Mouse (Mus musculus) liver, embryonic 15.5 days (tissue): Measurements from ENCODE around the gene Magi2. TPM values are rescaled to one million over a fixed set of nuclear protein-coding genes. Genes with fewer than 3 reads are reported as not detected.

Experiments used
- ATAC-seq: fragments of 200-750 bp; cut with Nextera tagmentation; 2 replicates; pipeline ENCODE4 v1.8.0; 2017; ENCODE audit warnings: moderate number of reproducible peaks, mild to moderate bottlenecking, moderate library complexity; ENCODE audit not compliant: insufficient read depth
- H3K27ac ChIP-seq: fragments of 300-500 bp; sonication (generic); replicated peaks from 2 replicates; pipeline ENCODE4 v1.5.1; 2015; ENCODE audit warnings: mild to moderate bottlenecking, inconsistent platforms
- H3K27me3 ChIP-seq: fragments of 300-500 bp; sonication (generic); 2 replicates; pipeline ENCODE4 v1.6.1; 2015; ENCODE audit warnings: mild to moderate bottlenecking, inconsistent platforms
- H3K36me3 ChIP-seq: fragments of 300-500 bp; sonication (generic); replicated peaks from 2 replicates; pipeline ENCODE4 v1.6.1; 2015; ENCODE audit warnings: moderate library complexity, mild to moderate bottlenecking, inconsistent platforms
- H3K4me1 ChIP-seq: fragments of 300-500 bp; sonication (generic); replicated peaks from 2 replicates; pipeline ENCODE4 v1.6.1; 2015; ENCODE audit warnings: inconsistent platforms
- H3K4me2 ChIP-seq: fragments of 300-500 bp; sonication (generic); 2 replicates; pipeline ENCODE4 v1.6.1; 2015; ENCODE audit warnings: moderate library complexity, mild to moderate bottlenecking, inconsistent platforms
- H3K4me3 ChIP-seq: fragments of 300-500 bp; sonication (generic); replicated peaks from 2 replicates; pipeline ENCODE4 v1.5.1; 2015; ENCODE audit warnings: mild to moderate bottlenecking, inconsistent platforms
- H3K9ac ChIP-seq: fragments of 300-500 bp; sonication (generic); 2 replicates; pipeline ENCODE4 v1.6.1; 2015; ENCODE audit warnings: moderate library complexity, mild to moderate bottlenecking, inconsistent platforms
- H3K9me3 ChIP-seq: fragments of 300-500 bp; sonication (generic); replicated peaks from 2 replicates; pipeline ENCODE4 v1.6.1; 2016; ENCODE audit warnings: inconsistent platforms
- WGBS: fragments of 180-500 bp; shearing (Covaris S2); methylation state at CpG from one replicate; pipeline ENCODE4 v1.1.7; 2015; ENCODE audit warnings: mixed read lengths; ENCODE audit not compliant: insufficient replicate concordance; 5-methylcytosine and 5-hydroxymethylcytosine counted together
- polyA plus RNA-seq: library from polyadenylated mRNA; unstranded; fragments of >200 nt; fragmentation: Nextera tagmentation; extraction: Ambion mirVana; gene quantifications from 2 replicates; pipeline ENCODE4 v1.2.1, GENCODE M21; 2015

Magi2 gene
- 0.13 and 0.14 TPM in 2 replicates for polyA plus RNA-seq

- H3K9ac ChIP-seq = no peak within 1 kb of the TSS
These were observed at the start of gene Magi2 for GRCm38 (mm10) chr5:19226866-19227243. Gene Magi2 (plus strand): TSS chr5:19227036.

DNA sequence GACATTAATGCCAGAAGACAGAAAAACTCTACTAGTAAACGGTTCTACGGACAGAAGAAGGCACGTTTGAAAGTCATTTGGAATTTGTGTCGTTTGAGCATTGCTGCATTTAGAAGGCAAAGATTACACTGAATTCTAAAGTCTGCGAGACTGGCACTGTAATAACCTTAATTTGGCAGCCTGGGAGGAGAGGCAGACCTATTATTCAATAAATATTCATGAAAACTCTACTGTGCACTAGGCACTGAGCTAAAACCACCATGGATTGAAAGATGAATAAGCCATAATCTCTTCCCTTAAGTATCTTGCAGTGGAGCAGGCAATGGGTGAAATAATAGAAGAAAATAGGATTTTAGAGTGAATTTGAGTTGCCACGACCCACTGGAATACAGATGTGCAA is 48.2 kb upstream of the Magi2 start:
- WGBS = 53% methylated on average over 6 of the region's 6 CpGs
- Histone ChIP-seq H3K27ac (no peak overlapping the region), H3K36me3 (no peaks in the 10 kb centered on the region), H3K27me3 (no peaks in the 10 kb centered on the region), H3K9me3 (no peaks in the 10 kb centered on the region), H3K4me2 (no peak overlapping the region), H3K9ac (no peak overlapping the region), H3K4me1 (no peaks in the 10 kb centered on the region), H3K4me3 (no peak overlapping the region)
- ATAC-seq = no peak

More at GRCm38 (mm10) chr5:19226866-19227243, at the start of gene Magi2:
- Histone ChIP-seq H3K27me3 (peaks cover 30% of the 10 kb centered on the region), H3K4me1 (no peaks in the 10 kb centered on the region), H3K36me3 (no peaks in the 10 kb centered on the region), H3K9me3 (no peaks in the 10 kb centered on the region), H3K4me2 (peak within 1 kb of the TSS; percentile 56), H3K27ac (no peak within 1 kb of the TSS), H3K4me3 (peak within 1 kb of the TSS; percentile 39)
- 1% methylated on average over 26 of the region's 26 CpGs for WGBS
- ATAC-seq = 0 out of 2 replicates have a peak, but pooled peaks have one; percentile 7

- 60% methylated on average over 2 of the region's 2 CpGs for WGBS
These were observed 40.7 kb upstream of the Magi2 start for GRCm38 (mm10) chr5:19186175-19186574.

GRCm38 (mm10) chr5:19211665-19212064 is 15.2 kb upstream of the Magi2 start:
- Histone ChIP-seq H3K27ac (no peak overlapping the region), H3K4me2 (no peak overlapping the region), H3K9me3 (no peaks in the 10 kb centered on the region), H3K4me3 (no peak overlapping the region), H3K36me3 (no peaks in the 10 kb centered on the region), H3K9ac (no peak overlapping the region), H3K27me3 (no peaks in the 10 kb centered on the region), H3K4me1 (no peaks in the 10 kb centered on the region)
- ATAC-seq = no peak
- 62% methylated on average over 3 of the region's 3 CpGs for WGBS

More at GRCm38 (mm10) chr5:19186175-19186574, 40.7 kb upstream of the Magi2 start:
- Histone ChIP-seq H3K4me3 (no peak overlapping the region), H3K27me3 (no peaks in the 10 kb centered on the region), H3K36me3 (no peaks in the 10 kb centered on the region), H3K4me2 (no peak overlapping the region), H3K4me1 (no peaks in the 10 kb centered on the region), H3K27ac (no peak overlapping the region), H3K9me3 (no peaks in the 10 kb centered on the region), H3K9ac (no peak overlapping the region)
- no peak for ATAC-seq

GRCm38 (mm10) chr5:19226144-19226865 is 531 bp upstream of the Magi2 start:
- Histone ChIP-seq H3K9ac (no peak overlapping the region), H3K9me3 (no peaks in the 10 kb centered on the region), H3K4me1 (no peaks in the 10 kb centered on the region), H3K4me3 (peak overlapping the region; percentile 39), H3K27me3 (peaks cover 30% of the 10 kb centered on the region), H3K4me2 (peak overlapping the region; percentile 56), H3K27ac (no peak overlapping the region), H3K36me3 (no peaks in the 10 kb centered on the region)
- ATAC-seq = peak; percentile 68
- WGBS = 1% methylated on average over 45 of the region's 51 CpGs

DNA sequence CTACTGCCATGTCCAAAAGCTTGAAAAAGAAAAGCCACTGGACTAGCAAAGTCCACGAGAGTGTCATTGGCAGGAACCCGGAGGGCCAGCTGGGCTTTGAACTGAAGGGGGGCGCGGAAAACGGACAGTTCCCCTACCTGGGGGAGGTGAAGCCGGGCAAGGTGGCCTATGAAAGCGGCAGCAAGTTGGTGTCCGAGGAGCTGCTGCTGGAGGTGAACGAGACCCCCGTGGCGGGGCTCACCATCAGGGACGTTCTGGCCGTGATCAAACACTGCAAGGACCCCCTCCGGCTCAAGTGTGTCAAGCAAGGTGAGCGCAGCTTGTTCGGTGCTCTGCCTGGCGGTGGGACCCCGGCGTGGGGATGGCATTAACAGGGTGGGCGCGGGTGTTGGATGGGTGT is 445 bp downstream of the Magi2 start:
- H3K36me3 ChIP-seq = no peaks in the 10 kb centered on the region
- H3K9ac ChIP-seq = no peak overlapping the region
- no peaks in the 10 kb centered on the region for H3K9me3 ChIP-seq
- H3K4me1 ChIP-seq = no peaks in the 10 kb centered on the region
- H3K27me3 ChIP-seq = peaks cover 30% of the 10 kb centered on the region
- WGBS = under 1% methylated on average over 21 of the region's 21 CpGs
- peak overlapping the region; percentile 56 for H3K4me2 ChIP-seq
- H3K27ac ChIP-seq = no peak overlapping the region
- H3K4me3 ChIP-seq = peak overlapping the region; percentile 39
- no peak for ATAC-seq

GRCm38 (mm10) chr5:19227791-19228331 is 1.0 kb downstream of the Magi2 start:
- no peak for ATAC-seq
- WGBS = 1% methylated on average over 14 of the region's 14 CpGs
- no peak overlapping the region for H3K27ac ChIP-seq
- 0 out of 2 replicates have a peak overlapping the region, but pooled peaks have one; percentile 39 for H3K4me3 ChIP-seq
- H3K4me1 ChIP-seq = no peaks in the 10 kb centered on the region
- peak overlapping the region; percentile 56 for H3K4me2 ChIP-seq
- no peaks in the 10 kb centered on the region for H3K9me3 ChIP-seq
- H3K27me3 ChIP-seq = peaks cover 30% of the 10 kb centered on the region
- H3K36me3 ChIP-seq = no peaks in the 10 kb centered on the region
- no peak overlapping the region for H3K9ac ChIP-seq

DNA sequence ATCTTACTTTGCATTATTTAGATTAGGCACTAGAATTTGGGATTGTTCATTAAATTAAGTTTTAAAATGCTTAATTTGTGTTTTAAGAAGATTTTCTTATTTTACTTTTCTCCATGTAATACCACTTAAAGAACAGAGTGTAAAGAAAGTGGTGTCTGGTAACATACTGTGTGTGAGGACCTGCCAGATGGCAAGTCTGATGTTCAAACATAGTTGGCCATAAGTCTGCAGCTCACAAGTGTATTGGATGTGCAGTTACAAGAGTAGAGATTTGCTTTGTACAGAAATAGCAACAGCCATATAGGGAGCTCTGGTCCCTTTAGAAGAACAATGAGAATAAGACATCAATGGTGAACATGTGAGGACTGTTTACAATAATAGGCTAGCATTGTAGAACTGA is 15.0 kb downstream of the Magi2 start:
- Histone ChIP-seq H3K27ac (no peak overlapping the region), H3K4me1 (no peaks in the 10 kb centered on the region), H3K4me3 (no peak overlapping the region), H3K9ac (no peak overlapping the region), H3K9me3 (no peaks in the 10 kb centered on the region), H3K4me2 (no peak overlapping the region), H3K36me3 (no peaks in the 10 kb centered on the region), H3K27me3 (no peaks in the 10 kb centered on the region)
- no peak for ATAC-seq

GRCm38 (mm10) chr5:19246426-19246825 is 19.6 kb downstream of the Magi2 start:
- Histone ChIP-seq H3K4me3 (no peak overlapping the region), H3K27ac (no peak overlapping the region), H3K27me3 (no peaks in the 10 kb centered on the region), H3K9ac (no peak overlapping the region), H3K36me3 (no peaks in the 10 kb centered on the region), H3K4me1 (no peaks in the 10 kb centered on the region), H3K4me2 (no peak overlapping the region), H3K9me3 (no peaks in the 10 kb centered on the region)
- no peak for ATAC-seq
- WGBS = 45% methylated on average over 2 of the region's 2 CpGs

DNA sequence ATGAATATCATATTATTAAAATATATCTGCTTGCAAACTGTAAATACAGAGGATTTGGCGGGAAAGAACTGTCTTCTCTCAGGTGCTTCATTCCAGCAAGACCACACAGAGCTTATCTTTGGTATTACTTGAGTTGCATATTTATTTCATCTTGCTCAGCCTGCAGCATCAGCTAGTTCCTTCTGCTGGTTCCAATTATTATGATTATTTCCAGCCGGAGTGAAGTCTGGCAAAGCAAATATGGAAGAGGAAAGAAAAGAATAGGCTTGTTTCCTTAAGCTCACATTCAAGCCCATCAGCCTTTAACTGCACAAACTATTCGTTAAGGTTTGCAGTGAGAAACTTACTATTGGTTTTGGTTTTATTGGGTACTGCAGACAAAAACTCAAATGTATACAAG is 20.4 kb downstream of the Magi2 start:
- no peak for ATAC-seq
- WGBS = 50% methylated on average over 3 of the region's 3 CpGs
- Histone ChIP-seq H3K9ac (no peak overlapping the region), H3K27me3 (no peaks in the 10 kb centered on the region), H3K9me3 (no peaks in the 10 kb centered on the region), H3K4me3 (no peak overlapping the region), H3K27ac (no peak overlapping the region), H3K36me3 (no peaks in the 10 kb centered on the region), H3K4me2 (no peak overlapping the region), H3K4me1 (no peaks in the 10 kb centered on the region)

- no peak for ATAC-seq
- Histone ChIP-seq H3K4me3 (no peak overlapping the region), H3K36me3 (no peaks in the 10 kb centered on the region), H3K9ac (no peak overlapping the region), H3K27ac (no peak overlapping the region), H3K9me3 (no peaks in the 10 kb centered on the region), H3K4me1 (no peaks in the 10 kb centered on the region), H3K27me3 (no peaks in the 10 kb centered on the region), H3K4me2 (no peak overlapping the region)
- WGBS = 38% methylated on average over 5 of the region's 5 CpGs
These were observed 36.0 kb downstream of the Magi2 start for GRCm38 (mm10) chr5:19262816-19263215.
